ENCODE assay signal across 18 mouse cellular contexts in the genomic region with DNA sequence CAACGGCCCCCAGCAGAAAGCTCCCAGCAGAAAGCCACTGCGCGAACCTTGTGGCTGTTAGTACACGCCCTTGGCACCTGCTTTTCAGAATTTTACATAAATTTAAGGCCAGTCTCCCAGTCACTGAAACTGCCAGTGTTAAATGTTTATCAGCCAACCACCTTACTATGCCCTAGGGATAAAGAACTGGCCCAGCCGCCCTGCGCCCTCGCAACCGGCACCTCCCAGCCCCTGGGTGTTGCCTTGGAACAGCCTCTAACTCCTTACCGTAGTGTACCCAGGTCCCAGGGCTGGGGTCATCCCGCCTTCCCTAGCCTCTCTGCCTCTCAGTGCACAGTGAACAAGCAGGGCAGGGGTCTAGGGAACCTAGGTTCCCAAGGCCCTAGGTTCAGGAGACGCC. TPM values are rescaled to one million over a fixed set of nuclear protein-coding genes. Genes with fewer than 3 reads are reported as not detected.
DNase-seq lines count a peak whose midpoint lies in the region; ATAC-seq and TF ChIP-seq lines count a peak whose summit lies in the region.
"Had no signal": no experiment of that assay in that cellular context is flagged by ENCODE, and none has a peak within 500 bp of the region (broad histone marks: within the 10 kb centered on the region; RNA-seq: fewer than 3 reads in every experiment).

No protein-coding gene starts in this region.

- intact Hi-C loops in gastrocnemius, adult 2 months (cut with DNase I) = loop anchor here (5.0 kb wide), 1 partner anchor 36 kb away; no protein-coding TSS in a partner anchor

- peak; percentile 18 for DNase-seq in gastrocnemius, adult 2 months
- no peak for DNase-seq in gastrocnemius, postnatal 4 days (ENCODE audit: low spot score in 2 of 2)
- DNase-seq in embryo, embryonic 10 days (ENCODE audit: low spot score) = no peak
- no peak for DNase-seq in forebrain, embryonic 11.5 days (ENCODE audit: low spot score)
- DNase-seq: cerebellum, postnatal 10 days; embryo, embryonic 11 days; gastrocnemius, postnatal 14 days; heart, adult 2 months; heart, postnatal 36 days; kidney, postnatal 10 days; right cerebral cortex, postnatal 4 days; thymus, postnatal 14 days had no signal

- H3K4me3 ChIP-seq in gastrocnemius, adult 2 months = no peak overlapping the region
- H3K4me3 ChIP-seq in E14TG2a.4 (replicated peaks; ENCODE audit: low read length) = 0 out of 2 replicates have a peak overlapping the region, but pooled peaks have one; percentile 13
- no peak overlapping the region for H3K4me3 ChIP-seq in forebrain, embryonic 11.5 days (ENCODE audit: low read depth, low read length)
- H3K4me3 ChIP-seq: embryonic facial prominence, embryonic 15.5 days; forebrain, embryonic 12.5 days; heart, adult 2 months had no signal

- H3K36me3 ChIP-seq in E14TG2a.4 (ENCODE audit: insufficient read depth, low read length) = 0 out of 2 replicates have a peak, but pooled peaks cover 8% of the 10 kb centered on the region
- no peaks in the 10 kb centered on the region for H3K36me3 ChIP-seq in forebrain, embryonic 11.5 days (ENCODE audit: control insufficient read depth, insufficient read depth, low read length)
- H3K36me3 ChIP-seq: embryonic facial prominence, embryonic 15.5 days; forebrain, embryonic 12.5 days had no signal

- 92% methylated on average over 11 of the region's 11 CpGs for WGBS in forebrain, embryonic 11.5 days

- H3K9ac ChIP-seq in forebrain, embryonic 11.5 days (ENCODE audit: low read length) = no peak overlapping the region
- H3K9ac ChIP-seq: embryonic facial prominence, embryonic 15.5 days; forebrain, embryonic 12.5 days; hindbrain, embryonic 14.5 days had no signal

- H3K4me2 ChIP-seq in forebrain, embryonic 11.5 days (ENCODE audit: low read depth, low read length, severe bottlenecking) = no peak overlapping the region
- H3K4me2 ChIP-seq: embryonic facial prominence, embryonic 15.5 days; forebrain, embryonic 12.5 days; hindbrain, embryonic 14.5 days had no signal

- peak; percentile 61 for ATAC-seq in erythroid progenitor cell, adult 5-6 weeks (replicated peaks; ENCODE audit: low FRiP score, poor library complexity, severe bottlenecking)
- ATAC-seq in megakaryocyte progenitor cell, adult 5-6 weeks (replicated peaks; ENCODE audit: poor library complexity) = peak; percentile 71
- ATAC-seq in forebrain, embryonic 11.5 days (replicated peaks; ENCODE audit: low FRiP score) = no peak

- no peak for TF ChIP-seq CTCF in gastrocnemius, adult 2 months (IDR thresholded peaks at IDR 0.05)
- TF ChIP-seq CTCF in E14TG2a.4 (conservative IDR thresholded peaks at IDR 0.05; ENCODE audit: low read length) = no peak

- H3K27ac ChIP-seq in gastrocnemius, adult 2 months = peak overlapping the region; percentile 20; the same call in 1 of the 2 replicates
- no peak overlapping the region for H3K27ac ChIP-seq in forebrain, embryonic 11.5 days (ENCODE audit: low read depth, low read length)
- H3K27ac ChIP-seq: embryonic facial prominence, embryonic 15.5 days; forebrain, embryonic 12.5 days; heart, adult 2 months; hindbrain, embryonic 14.5 days had no signal

- no peaks in the 10 kb centered on the region for H3K27me3 ChIP-seq in E14TG2a.4 (ENCODE audit: insufficient read depth, low read length)
- no peaks in the 10 kb centered on the region for H3K27me3 ChIP-seq in forebrain, embryonic 11.5 days (ENCODE audit: control insufficient read depth, insufficient read depth, low read length)
- H3K27me3 ChIP-seq: embryonic facial prominence, embryonic 15.5 days; forebrain, embryonic 12.5 days had no signal

- H3K4me1 ChIP-seq in E14TG2a.4 (replicated peaks; ENCODE audit: low read depth, low read length) = peaks cover 60% of the 10 kb centered on the region
- no peaks in the 10 kb centered on the region; the same call in 1 of the 2 replicates for H3K4me1 ChIP-seq in forebrain, embryonic 11.5 days (replicated peaks; ENCODE audit: control insufficient read depth, insufficient read depth, low read length)

- no peaks in the 10 kb centered on the region for H3K9me3 ChIP-seq in E14TG2a.4 (ENCODE audit: low read length)
- no peaks in the 10 kb centered on the region for H3K9me3 ChIP-seq in forebrain, embryonic 11.5 days (ENCODE audit: control insufficient read depth, low read length)
- H3K9me3 ChIP-seq: embryonic facial prominence, embryonic 15.5 days; forebrain, embryonic 12.5 days had no signal

RNA-seq across cellular contexts. Expression of a gene that starts 10.0 kb away (rescaled TPM):
- 10 to 100 TPM; 59.2 to 65.5 TPM for total RNA-seq in gastrocnemius, adult 2 months (2021)
- total RNA-seq in gastrocnemius, postnatal 4 days (2021) = 10 to 100 TPM; 20.1 to 21.7 TPM
- 18.9 and 32.1 TPM in 2 replicates for total RNA-seq in erythroid progenitor cell, adult 5-6 weeks (2015; ENCODE audit: low replicate concordance)
- total RNA-seq in erythroid progenitor cell, adult 5-6 weeks (2017; ENCODE audit: low replicate concordance) = 35.9 and 41.8 TPM in 2 replicates
- total RNA-seq in megakaryocyte progenitor cell, adult 5-6 weeks (2015) = 48.2 and 52.8 TPM in 2 replicates
- 77.8 and 78.5 TPM in 2 replicates for total RNA-seq in megakaryocyte progenitor cell, adult 5-6 weeks (2017)
- 8.3 and 8.8 TPM in 2 replicates for polyA plus RNA-seq in forebrain, embryonic 11.5 days (2014; fragmentation: Nextera tagmentation; extraction: Ambion mirVana)
